Mouse (Mus musculus) myocyte (in vitro differentiated cells): ENCODE measurements around the gene Ptk6. TPM values are rescaled to one million over a fixed set of nuclear protein-coding genes. Genes with fewer than 3 reads are reported as not detected.

ENCODE experiments used
- H3K27me3 ChIP-seq: one replicate; pipeline ENCODE4 v1.6.1; 2011; ENCODE audit not compliant: control insufficient read depth, insufficient read depth, insufficient read length
- H3K36me3 ChIP-seq: one replicate; pipeline ENCODE4 v1.6.1; 2011; ENCODE audit not compliant: control insufficient read depth, insufficient read depth
- H3K4me2 ChIP-seq: one replicate; pipeline ENCODE4 v1.6.1; 2011; ENCODE audit warnings: low read depth, control low read depth
- H3K4me3 ChIP-seq: one replicate; pipeline ENCODE4 v1.5.1; 2011; ENCODE audit warnings: mild to moderate bottlenecking, control low read depth, moderate library complexity
- H3K79me2 ChIP-seq: one replicate; pipeline ENCODE4 v1.6.1; 2011; ENCODE audit not compliant: control insufficient read depth, insufficient read depth
- H3ac ChIP-seq: one replicate; pipeline ENCODE4 v1.6.1; 2011; ENCODE audit not compliant: control insufficient read depth, insufficient read length
- CEBPB ChIP-seq: IDR thresholded peaks from 2 replicates; pipeline ENCODE4 v1.6.1; 2011; ENCODE audit warnings: mild to moderate bottlenecking, moderate library complexity; ENCODE audit not compliant: poor library complexity, insufficient read depth, severe bottlenecking
- E2F4 ChIP-seq: IDR thresholded peaks from one replicate; pipeline ENCODE4 v1.6.1; 2011; ENCODE audit warnings: mild to moderate bottlenecking, control low read depth, moderate library complexity; ENCODE audit not compliant: insufficient read depth
- MAX ChIP-seq: IDR thresholded peaks from one replicate; pipeline ENCODE4 v1.6.1; 2011; ENCODE audit warnings: low read depth, mild to moderate bottlenecking, control low read depth
- MYOD1 ChIP-seq, 3 experiments: IDR thresholded peaks; one replicate each; pipeline ENCODE4 v1.6.1; 2011; ENCODE audit warnings: control low read depth in 2 of 3, low read depth in 2 of 3, mild to moderate bottlenecking in 2 of 3, moderate library complexity in 1 of 3; ENCODE audit not compliant: insufficient read length in 2 of 3, control insufficient read depth in 1 of 3
- MYOG ChIP-seq, 3 experiments: IDR thresholded peaks; one replicate each; pipeline ENCODE4 v1.6.1; 2011; ENCODE audit warnings: control low read depth in 2 of 3, low read depth in 2 of 3, mild to moderate bottlenecking in 2 of 3; ENCODE audit not compliant: insufficient read length in 2 of 3, control insufficient read depth in 1 of 3, insufficient read depth in 1 of 3
- POLR2A ChIP-seq: IDR thresholded peaks from one replicate; pipeline ENCODE4 v1.6.1; 2011; ENCODE audit warnings: low read depth, mild to moderate bottlenecking, control low read depth, moderate library complexity; ENCODE audit not compliant: insufficient read length
- POLR2AphosphoS2 ChIP-seq: IDR thresholded peaks from one replicate; pipeline ENCODE4 v1.6.1; 2011; ENCODE audit warnings: low read depth, control low read depth; ENCODE audit not compliant: insufficient read length
- REST ChIP-seq: IDR thresholded peaks from one replicate; pipeline ENCODE4 v1.6.1; 2011; ENCODE audit warnings: mild to moderate bottlenecking, control low read depth, moderate library complexity; ENCODE audit not compliant: insufficient read depth, insufficient read length
- SRF ChIP-seq: IDR thresholded peaks from one replicate; pipeline ENCODE4 v1.6.1; 2011; ENCODE audit warnings: low read depth; ENCODE audit not compliant: control insufficient read depth, insufficient read length
- TCF12 ChIP-seq: IDR thresholded peaks from one replicate; pipeline ENCODE4 v1.6.1; 2011; ENCODE audit warnings: mild to moderate bottlenecking, control low read depth; ENCODE audit not compliant: poor library complexity, insufficient read depth, severe bottlenecking
- TCF3 ChIP-seq: IDR thresholded peaks from one replicate; pipeline ENCODE4 v1.6.1; 2011; ENCODE audit warnings: low read depth, control low read depth; ENCODE audit not compliant: insufficient read length
- USF1 ChIP-seq: IDR thresholded peaks from one replicate; pipeline ENCODE4 v1.6.1; 2011; ENCODE audit warnings: low read depth, mild to moderate bottlenecking, control low read depth, moderate library complexity
- polyA plus RNA-seq: library from polyadenylated mRNA; unstranded; fragments of >200 nt; fragmentation: generic; extraction: Trizol; gene quantifications from one replicate; pipeline ENCODE4 v1.2.1, GENCODE M21; 2012; ENCODE audit warnings: missing spikeins

Gene Ptk6
- polyA plus RNA-seq, 1 experiment, result 0.01 TPM

DNA sequence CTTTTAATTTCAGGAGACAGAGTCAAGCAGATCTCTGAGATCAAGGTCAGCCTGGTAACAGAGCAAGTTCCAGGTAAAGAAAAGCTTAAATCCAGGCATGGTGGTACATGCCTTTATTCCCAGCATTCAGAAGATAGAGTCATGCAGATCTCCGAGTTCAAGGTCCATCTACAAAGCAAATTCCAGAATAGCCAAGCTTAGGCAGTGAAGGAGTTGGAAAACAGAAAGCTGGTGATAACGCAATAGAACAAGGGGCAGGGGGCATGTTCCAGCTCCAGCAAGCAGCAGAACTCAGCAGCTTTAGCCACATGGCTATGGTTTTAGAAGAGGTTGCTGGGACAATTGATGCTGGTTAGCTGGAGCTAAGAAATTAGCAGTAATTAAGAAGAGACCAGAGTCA, 22.4 kb upstream of the Ptk6 start:
- TF ChIP-seq REST (no peak), USF1 (no peak), MYOG (IDR thresholded peaks at IDR 0.05; ENCODE audit: control insufficient read depth in 1 of 3, insufficient read depth in 1 of 3, insufficient read length in 2 of 3, low read depth in 2 of 3) (no peak), MYOD1 (IDR thresholded peaks at IDR 0.05; ENCODE audit: control insufficient read depth in 1 of 3, insufficient read length in 2 of 3, low read depth in 2 of 3) (no peak), TCF12 (no peak), E2F4 (no peak)
- H3K79me2 ChIP-seq, result no peaks in the 10 kb centered on the region
- H3ac ChIP-seq, result no peak overlapping the region
- no peaks in the 10 kb centered on the region for H3K36me3 ChIP-seq
- H3K4me3 ChIP-seq, result no peak overlapping the region
- H3K27me3 ChIP-seq, result peaks cover 11% of the 10 kb centered on the region
- no peak overlapping the region for H3K4me2 ChIP-seq

DNA sequence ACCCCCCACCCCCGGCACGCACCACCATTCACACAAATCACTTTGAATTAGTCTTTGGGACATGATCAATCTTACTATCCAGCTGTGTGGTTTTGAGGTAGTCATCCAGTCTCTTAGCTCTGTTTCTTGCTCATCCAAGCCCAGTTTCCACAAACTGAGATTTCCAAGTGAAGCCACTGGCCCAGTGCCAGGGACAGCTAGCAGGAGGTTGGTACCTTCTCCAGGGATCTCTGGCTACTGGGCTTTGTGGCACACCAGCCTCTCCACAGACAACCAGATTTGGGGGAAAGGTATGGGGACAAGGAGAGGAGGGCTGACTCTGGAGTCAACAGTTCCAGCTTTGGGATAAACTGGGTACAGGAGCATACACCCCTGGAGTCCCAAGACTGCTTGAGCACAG, 17.8 kb upstream of the Ptk6 start:
- no peak overlapping the region for H3ac ChIP-seq
- H3K36me3 ChIP-seq, result no peaks in the 10 kb centered on the region
- peaks cover 11% of the 10 kb centered on the region for H3K27me3 ChIP-seq
- no peaks in the 10 kb centered on the region for H3K79me2 ChIP-seq
- H3K4me2 ChIP-seq, result no peak overlapping the region
- H3K4me3 ChIP-seq, result no peak overlapping the region
- TF ChIP-seq CEBPB (no peak), TCF3 (no peak), POLR2AphosphoS2 (no peak), POLR2A (no peak), MYOD1 (IDR thresholded peaks at IDR 0.05; ENCODE audit: control insufficient read depth in 1 of 3, insufficient read length in 2 of 3, low read depth in 2 of 3) (no peak), E2F4 (no peak), REST (no peak), SRF (no peak), MAX (no peak), TCF12 (no peak), USF1 (no peak)

DNA sequence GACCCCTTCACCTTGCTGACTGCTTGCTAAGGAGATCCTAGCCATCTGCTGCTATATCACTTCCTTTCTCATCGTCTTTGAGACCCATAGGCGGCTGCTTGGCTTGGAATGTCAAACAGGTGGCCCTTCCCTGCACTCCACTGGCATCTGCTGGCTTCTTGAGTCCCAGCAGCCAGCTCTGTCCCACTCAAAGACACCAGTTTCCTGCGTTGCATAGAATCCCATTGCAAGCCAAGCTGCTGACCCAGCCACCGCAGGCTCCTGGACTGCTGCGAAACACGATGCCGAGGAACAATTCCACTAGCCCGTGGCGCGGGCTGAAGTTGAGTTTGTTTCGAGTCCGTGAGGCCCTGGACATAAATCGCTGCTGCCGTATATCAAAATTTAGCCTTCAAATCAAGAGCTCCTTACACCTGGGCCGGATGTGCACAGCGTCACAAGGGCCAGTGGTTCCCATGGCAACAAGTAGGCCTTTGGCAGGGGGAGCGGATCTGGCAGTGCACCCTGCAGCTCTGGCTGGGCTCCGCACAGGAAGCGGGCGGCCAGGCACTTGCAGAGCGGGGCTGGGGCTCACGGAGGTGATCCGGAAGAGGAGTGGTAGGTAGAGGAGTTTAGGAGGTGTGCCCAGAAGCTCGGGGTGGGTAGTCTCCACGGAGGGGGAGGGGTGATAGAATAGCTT, 17.1 kb upstream of the Ptk6 start, which contains the start of gene Fndc11:
Gene Fndc11 (plus strand): TSS at position 476 of the 679 bp plus-strand sequence.
- Histone ChIP-seq H3K4me3 (no peak within 1 kb of the TSS), H3ac (no peak within 1 kb of the TSS), H3K27me3 (peaks cover 17% of the 10 kb centered on the region), H3K4me2 (no peak within 1 kb of the TSS), H3K79me2 (no peaks in the 10 kb centered on the region), H3K36me3 (no peaks in the 10 kb centered on the region)
- TF ChIP-seq POLR2A (no peak), REST (no peak), POLR2AphosphoS2 (no peak), MYOD1 (IDR thresholded peaks at IDR 0.05; ENCODE audit: control insufficient read depth in 1 of 3, insufficient read length in 2 of 3, low read depth in 2 of 3) (no peak), USF1 (no peak), E2F4 (no peak)

DNA sequence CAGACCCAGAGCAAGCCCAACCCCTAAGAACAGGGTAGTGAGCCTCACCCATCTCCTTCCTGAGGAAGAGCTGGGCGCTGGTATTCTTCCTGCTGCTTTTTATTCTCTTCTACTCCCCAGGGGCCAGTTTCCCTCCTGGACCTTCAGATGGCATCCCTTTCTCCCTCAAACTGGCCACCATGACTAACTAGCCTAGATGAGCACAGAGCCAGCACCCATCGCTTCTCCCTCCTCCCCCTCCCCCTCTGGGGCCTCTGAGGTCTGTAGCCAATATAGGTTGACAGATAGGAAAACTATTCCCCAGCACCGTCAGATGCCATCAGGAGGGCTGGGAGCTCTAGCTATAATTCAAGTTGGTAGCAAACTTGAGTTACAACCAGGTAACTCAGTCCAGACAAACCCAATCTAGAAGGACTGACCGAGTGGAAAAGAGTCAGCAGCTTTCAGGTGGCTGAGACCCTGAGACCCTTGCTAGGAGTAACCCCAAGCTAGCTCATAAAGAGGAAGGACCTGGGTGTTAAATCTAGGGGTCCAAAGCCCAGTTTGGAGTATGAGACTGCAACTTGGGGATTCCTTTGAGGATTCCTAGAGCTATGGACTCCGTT, 16.4 kb upstream of the Ptk6 start:
- peaks cover 24% of the 10 kb centered on the region for H3K27me3 ChIP-seq
- no peak overlapping the region for H3K4me2 ChIP-seq

DNA sequence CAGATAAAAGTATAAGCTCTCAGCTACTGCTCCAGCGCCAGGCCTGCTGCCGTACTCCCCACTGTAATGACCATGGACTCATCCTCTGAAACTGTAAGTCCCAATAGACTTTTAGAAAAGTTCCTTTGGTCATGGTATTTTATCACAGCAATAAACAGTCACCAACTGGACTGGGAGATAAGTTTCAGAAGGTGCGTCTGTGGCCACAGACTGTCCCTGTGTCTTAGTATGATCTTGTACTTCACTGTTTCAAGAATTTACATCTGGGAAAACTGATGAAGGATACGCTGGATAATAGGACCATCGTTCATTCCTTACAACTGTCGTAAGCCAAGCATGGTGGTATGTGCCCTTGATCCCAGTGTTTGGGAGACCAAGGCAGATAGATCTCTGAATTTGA, 13.4 kb upstream of the Ptk6 start:
- no peak overlapping the region for H3K4me3 ChIP-seq
- H3K79me2 ChIP-seq, result no peaks in the 10 kb centered on the region
- no peaks in the 10 kb centered on the region for H3K36me3 ChIP-seq
- H3K4me2 ChIP-seq, result no peak overlapping the region
- peaks cover 42% of the 10 kb centered on the region for H3K27me3 ChIP-seq
- TF ChIP-seq CEBPB, result no peak
- no peak overlapping the region for H3ac ChIP-seq

More for the DNA sequence above, 16.4 kb upstream of the Ptk6 start:
- no peaks in the 10 kb centered on the region for H3K36me3 ChIP-seq
- no peak overlapping the region for H3K4me3 ChIP-seq
- no peak overlapping the region for H3ac ChIP-seq
- H3K79me2 ChIP-seq, result no peaks in the 10 kb centered on the region
- TF ChIP-seq CEBPB (no peak), POLR2A (no peak), USF1 (no peak), TCF3 (no peak), POLR2AphosphoS2 (no peak), MAX (no peak), REST (no peak), TCF12 (no peak), SRF (no peak)
